Mouse (Mus musculus): ENCODE measurements around the gene Lipm.

DNA sequence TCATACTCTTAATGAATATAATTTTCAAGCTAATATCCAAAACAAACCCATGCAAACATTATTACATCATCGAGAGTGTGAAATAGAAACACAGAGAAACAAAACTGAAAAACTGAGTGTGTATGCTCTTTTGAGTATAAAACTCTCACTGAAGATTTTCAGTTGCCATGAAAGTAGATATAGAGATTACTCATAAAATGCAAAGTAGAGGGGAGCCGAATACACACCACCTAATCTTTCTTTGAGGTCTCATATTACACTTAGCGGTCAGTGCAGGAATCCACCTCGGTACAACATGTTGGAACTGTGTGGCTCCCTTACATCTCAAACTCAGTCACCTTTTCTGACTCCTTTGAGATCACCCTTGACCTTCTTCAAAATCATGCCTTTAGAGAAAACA, 18.9 kb downstream of the Lipm start:
- TF ChIP-seq CTCF (IDR thresholded peaks at IDR 0.05; ENCODE audit: insufficient read depth, low read depth, low read length): no peak
- TF ChIP-seq POLR2A (IDR thresholded peaks at IDR 0.05; ENCODE audit: insufficient read depth, low read depth, low read length): no peak
